Mouse (Mus musculus): Measurements from ENCODE around the gene Asah2. TPM values are rescaled to one million over a fixed set of nuclear protein-coding genes. Genes with fewer than 3 reads are reported as not detected.

Asah2 gene
- polyA plus RNA-seq (2012; rRNA removed; ENCODE audit: low replicate concordance) = 8.3 and 12.4 TPM in 2 replicates

GRCm38 (mm10) chr19:32107771-32108306, at the start of gene Asah2:
Asah2 (minus strand) TSS chr19:32108211.

Other genes with a start within 250 kb of the Asah2 start
- gene A1cf, start 239.4 kb downstream of the Asah2 start, polyA plus RNA-seq (2012; rRNA removed; ENCODE audit: low replicate concordance) = 0.19 TPM in 1 of 2 replicates, not detected in the other